Mouse (Mus musculus): ENCODE measurements around the gene Pex5.

Pex5 gene

GRCm38 (mm10) chr6:124414927-124415325, at the start of gene Pex5:
TSS of gene Pex5 (minus strand) at chr6:124415067.
- peak; percentile 92 for DNase-seq (ENCODE audit: low spot score)

- DNase-seq (ENCODE audit: low spot score): no peak
Observed at GRCm38 (mm10) chr6:124463881-124464291, 49.0 kb upstream of the Pex5 start.

- no peak for DNase-seq (ENCODE audit: low spot score)
Observed at GRCm38 (mm10) chr6:124459388-124459787, 44.5 kb upstream of the Pex5 start.

GRCm38 (mm10) chr6:124458505-124458904, 43.6 kb upstream of the Pex5 start:
- no peak for DNase-seq (ENCODE audit: low spot score)

- no peak for DNase-seq (ENCODE audit: low spot score)
Observed at GRCm38 (mm10) chr6:124457827-124458226, 43.0 kb upstream of the Pex5 start.

- DNase-seq (ENCODE audit: low spot score): no peak
Observed at GRCm38 (mm10) chr6:124456243-124456642, 41.4 kb upstream of the Pex5 start.

- DNase-seq (ENCODE audit: low spot score): no peak
Observed at GRCm38 (mm10) chr6:124453756-124454155, 38.9 kb upstream of the Pex5 start.

GRCm38 (mm10) chr6:124451995-124452394, 37.1 kb upstream of the Pex5 start:
- DNase-seq (ENCODE audit: low spot score): no peak

GRCm38 (mm10) chr6:124449668-124450383, 35.0 kb upstream of the Pex5 start:
- DNase-seq (ENCODE audit: low spot score): no peak

GRCm38 (mm10) chr6:124448959-124449667, 34.2 kb upstream of the Pex5 start:
- DNase-seq (ENCODE audit: low spot score): no peak

GRCm38 (mm10) chr6:124448186-124448852, 33.5 kb upstream of the Pex5 start:
- DNase-seq (ENCODE audit: low spot score): no peak

GRCm38 (mm10) chr6:124447356-124447755, 32.5 kb upstream of the Pex5 start:
- DNase-seq (ENCODE audit: low spot score): no peak

- no peak for DNase-seq (ENCODE audit: low spot score)
Observed at GRCm38 (mm10) chr6:124446459-124446858, 31.6 kb upstream of the Pex5 start.

- no peak for DNase-seq (ENCODE audit: low spot score)
Observed at GRCm38 (mm10) chr6:124446024-124446423, 31.2 kb upstream of the Pex5 start.

GRCm38 (mm10) chr6:124443338-124443737, 28.5 kb upstream of the Pex5 start:
- DNase-seq (ENCODE audit: low spot score): no peak

- DNase-seq (ENCODE audit: low spot score): no peak
Observed at GRCm38 (mm10) chr6:124436245-124436644, 21.4 kb upstream of the Pex5 start.

- no peak for DNase-seq (ENCODE audit: low spot score)
Observed at GRCm38 (mm10) chr6:124435173-124435572, 20.3 kb upstream of the Pex5 start.

- no peak for DNase-seq (ENCODE audit: low spot score)
Observed at GRCm38 (mm10) chr6:124433688-124434324, 18.9 kb upstream of the Pex5 start.

- no peak for DNase-seq (ENCODE audit: low spot score)
Observed at GRCm38 (mm10) chr6:124430784-124431495, 16.1 kb upstream of the Pex5 start.

- no peak for DNase-seq (ENCODE audit: low spot score)
Observed at GRCm38 (mm10) chr6:124430379-124430778, 15.5 kb upstream of the Pex5 start.

- no peak for DNase-seq (ENCODE audit: low spot score)
Observed at GRCm38 (mm10) chr6:124427791-124428576, 13.1 kb upstream of the Pex5 start.
